Mouse (Mus musculus) lung, adult 2 months (tissue): ENCODE measurements around the gene Cacng7. TPM values are rescaled to one million over a fixed set of nuclear protein-coding genes. Genes with fewer than 3 reads are reported as not detected.

Source experiments
- DNase-seq: peaks from one replicate; pipeline ENCODE4 v3.0.0; 2022
- H3K4me1 ChIP-seq: fragments of 200-500 bp; 2 replicates; pipeline ENCODE4 v1.6.1; 2011; ENCODE audit warnings: low read length; ENCODE audit not compliant: control insufficient read depth, insufficient read depth
- H3K4me3 ChIP-seq: fragments of 200-500 bp; replicated peaks from 2 replicates; pipeline ENCODE3; 2011; ENCODE audit warnings: low read depth, mild to moderate bottlenecking, control low read depth, low read length; ENCODE audit errors: extremely low read depth
- CTCF ChIP-seq: fragments of 200-500 bp; IDR thresholded peaks from 2 replicates; pipeline ENCODE4 v1.5.1; 2011; ENCODE audit warnings: mild to moderate bottlenecking, low read length, control low read depth; ENCODE audit not compliant: insufficient read depth
- POLR2A ChIP-seq: fragments of 200-500 bp; IDR thresholded peaks from 2 replicates; pipeline ENCODE4 v1.6.1; 2011; ENCODE audit warnings: low read depth, mild to moderate bottlenecking, control low read depth, low read length, borderline replicate concordance; ENCODE audit errors: extremely low read depth
- WGBS: fragments of 180-500 bp; shearing (Covaris S2); methylation state at CpG from one replicate; pipeline ENCODE4 v1.1.7; 2018; 5-methylcytosine and 5-hydroxymethylcytosine counted together
- polyA plus RNA-seq: library from polyadenylated mRNA; depleted of rRNA; stranded (reverse); fragments of >200 nt; gene quantifications from 2 replicates; pipeline ENCODE4 v1.2.3, GENCODE M21; 2012; rRNA removed

Gene Cacng7
- 3.3 and 7.4 TPM in 2 replicates for polyA plus RNA-seq

DNA sequence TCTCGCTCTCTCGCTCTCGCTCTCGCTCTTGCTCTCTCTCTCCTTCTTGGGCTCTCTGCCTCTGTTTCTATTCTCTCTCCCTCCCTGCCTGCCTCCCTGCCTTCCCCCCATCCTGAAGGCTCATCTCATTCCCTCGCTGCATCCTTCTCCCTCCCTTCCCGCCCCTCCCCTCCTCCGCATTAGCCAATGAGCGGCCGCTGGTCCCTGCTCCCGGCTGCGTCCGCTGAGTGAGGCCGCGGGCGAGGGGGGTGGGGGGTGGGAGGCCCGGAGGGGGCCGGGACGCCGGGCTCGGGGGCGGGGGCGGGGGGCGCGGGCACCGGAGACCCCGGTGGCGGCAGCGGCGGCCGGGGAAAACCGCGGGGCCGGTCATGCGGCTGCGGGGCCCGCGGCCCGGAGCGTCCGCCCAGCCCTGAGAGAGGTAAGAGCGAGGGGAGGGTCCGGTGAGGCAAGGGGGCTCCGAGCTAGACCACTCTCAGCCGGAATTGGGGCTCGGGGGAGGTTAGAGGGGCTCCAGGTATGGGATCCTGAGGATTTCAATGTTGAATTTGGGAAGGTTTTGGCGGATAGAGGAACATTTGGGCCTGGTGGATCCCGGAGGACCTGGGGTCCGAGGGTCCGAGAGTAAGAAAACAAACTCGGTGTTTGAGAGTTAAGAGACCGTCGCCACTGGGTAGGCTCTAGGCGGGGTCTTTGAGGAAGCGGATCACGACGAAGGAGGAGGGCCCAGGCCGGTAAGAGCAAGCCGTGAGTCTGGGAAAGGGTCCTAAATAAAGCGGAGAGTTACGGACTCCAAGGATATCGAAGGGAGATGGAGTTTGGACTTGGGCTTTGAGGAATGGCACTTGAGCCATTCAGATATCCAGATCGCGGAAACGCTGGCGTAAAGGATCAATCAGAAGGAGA lies at the start of gene Cacng7:
TSS of gene Cacng7 (plus strand) at position 337 of the 903 bp plus-strand sequence.
- Histone ChIP-seq H3K4me1 (peaks cover 2% of the 10 kb centered on the region; the same call in 1 of the 2 replicates), H3K4me3 (peak within 1 kb of the TSS; percentile 19)
- no peak for DNase-seq
- no peak for TF ChIP-seq CTCF
- no peak for TF ChIP-seq POLR2A
- WGBS, result 4% methylated on average over 64 of the region's 65 CpGs

DNA sequence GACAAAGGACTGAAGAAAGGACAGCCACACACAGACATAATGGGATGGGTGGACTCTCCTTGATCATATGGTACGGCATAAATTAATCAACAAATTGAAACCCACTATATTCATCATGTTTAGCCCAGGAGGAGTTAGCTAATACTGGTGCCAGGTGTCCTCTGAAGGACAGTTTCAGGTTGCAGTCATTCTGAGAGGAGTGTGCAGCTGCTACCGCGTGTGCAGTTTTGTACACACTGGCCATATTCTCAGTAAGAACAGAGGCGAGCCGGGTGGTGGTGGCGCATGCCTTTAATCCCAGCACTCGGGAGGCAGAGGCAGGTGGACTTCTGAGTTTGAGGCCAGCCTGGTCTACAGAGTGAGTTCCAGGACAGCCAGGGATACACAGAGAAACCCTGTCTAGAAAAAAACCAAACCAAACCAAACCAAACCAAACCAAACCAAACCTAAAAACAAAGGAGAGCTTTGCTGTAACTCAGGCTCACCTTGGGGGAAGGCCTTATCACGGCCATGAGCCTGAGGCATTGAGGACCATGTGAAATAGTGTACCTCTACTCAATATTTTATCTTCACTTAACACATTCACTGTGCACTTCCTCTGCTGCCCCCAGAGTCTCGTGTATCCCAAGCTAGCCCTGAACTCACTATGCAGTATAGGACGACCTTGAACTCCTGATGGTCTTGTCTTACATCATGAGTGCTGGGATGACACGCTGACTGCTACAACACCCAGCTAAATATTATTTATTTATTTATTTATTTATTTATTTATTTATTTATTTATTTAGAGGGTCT lies 49.5 kb upstream of the Cacng7 start:
- TF ChIP-seq CTCF (no peak), POLR2A (no peak)
- Histone ChIP-seq H3K4me1 (peaks cover 9% of the 10 kb centered on the region; the same call in 1 of the 2 replicates), H3K4me3 (no peak overlapping the region)
- DNase-seq, result no peak
- WGBS, result 90% methylated on average over 11 of the region's 11 CpGs

DNA sequence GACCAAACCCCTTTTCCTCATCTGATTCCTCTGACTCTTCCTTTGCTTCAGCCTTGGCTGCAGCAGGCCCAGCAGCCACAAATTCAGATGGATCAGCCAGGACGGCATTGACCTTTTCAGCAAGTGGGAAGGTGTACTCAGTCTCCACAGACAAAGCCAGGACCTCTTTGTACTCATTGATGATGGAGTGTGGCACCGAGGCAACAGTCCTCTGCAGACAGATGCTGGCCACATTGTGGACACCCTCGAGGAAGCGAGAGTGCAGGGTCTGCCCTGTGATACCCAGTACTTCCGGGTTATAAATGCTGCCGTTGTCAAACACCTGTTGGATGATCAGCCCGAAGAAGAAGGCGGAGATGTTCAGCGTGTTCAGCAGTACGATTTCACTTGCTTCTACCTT lies 48.2 kb upstream of the Cacng7 start:
- no peak for TF ChIP-seq CTCF
- no peak for TF ChIP-seq POLR2A
- Histone ChIP-seq H3K4me1 (peaks cover 11% of the 10 kb centered on the region; the same call in 1 of the 2 replicates), H3K4me3 (no peak overlapping the region)
- no peak for DNase-seq
- 86% methylated on average over 10 of the region's 10 CpGs for WGBS

DNA sequence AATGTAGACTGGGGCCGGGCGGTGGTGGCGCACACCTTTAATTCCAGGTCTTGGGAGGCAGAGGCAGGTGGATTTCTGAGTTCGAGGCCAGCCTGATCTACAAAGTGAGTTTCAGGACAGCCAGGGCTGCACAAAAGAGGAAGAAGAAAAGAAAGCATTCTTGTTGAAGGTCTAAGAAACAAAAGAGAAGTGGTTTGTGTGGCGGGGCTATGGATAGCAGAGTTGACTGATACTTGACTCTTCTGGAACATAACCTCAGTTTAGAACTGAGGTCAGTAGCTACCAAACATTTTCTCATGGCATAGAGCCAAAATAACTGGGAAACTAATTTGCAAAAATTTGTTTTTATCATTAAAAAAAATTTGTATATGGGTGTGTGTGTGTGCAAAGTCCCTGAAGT lies 46.7 kb upstream of the Cacng7 start:
- DNase-seq, result no peak
- WGBS, result 87% methylated on average over 5 of the region's 5 CpGs
- TF ChIP-seq CTCF, result no peak
- no peak for TF ChIP-seq POLR2A
- Histone ChIP-seq H3K4me1 (peaks cover 4% of the 10 kb centered on the region; the same call in 1 of the 2 replicates), H3K4me3 (no peak overlapping the region)

DNA sequence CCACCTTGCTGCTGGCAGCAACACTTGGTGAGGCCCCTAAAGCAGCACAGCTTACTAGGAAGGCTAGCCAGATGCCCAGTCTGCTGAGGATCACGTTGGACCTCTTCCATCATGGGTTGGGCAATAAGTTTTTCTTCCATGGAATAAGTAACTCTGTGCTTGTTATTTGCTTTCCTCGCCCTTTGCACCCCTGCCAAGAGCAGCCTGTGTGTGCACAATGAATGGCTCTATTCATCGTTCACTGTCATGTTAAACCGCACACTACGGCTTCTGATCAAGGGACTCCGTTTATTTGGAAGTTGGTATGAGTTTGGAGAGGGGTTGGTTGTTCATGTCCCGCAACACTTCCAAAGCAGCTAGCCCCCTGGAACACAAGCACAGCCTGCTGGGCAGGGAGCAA lies 45.6 kb upstream of the Cacng7 start:
- no peak overlapping the region for H3K4me3 ChIP-seq
- 0 out of 2 replicates have a peak, but pooled peaks cover 4% of the 10 kb centered on the region for H3K4me1 ChIP-seq
- TF ChIP-seq CTCF, result no peak
- no peak for TF ChIP-seq POLR2A
- WGBS, result 51% methylated on average over 7 of the region's 7 CpGs
- DNase-seq, result peak; percentile 34

DNA sequence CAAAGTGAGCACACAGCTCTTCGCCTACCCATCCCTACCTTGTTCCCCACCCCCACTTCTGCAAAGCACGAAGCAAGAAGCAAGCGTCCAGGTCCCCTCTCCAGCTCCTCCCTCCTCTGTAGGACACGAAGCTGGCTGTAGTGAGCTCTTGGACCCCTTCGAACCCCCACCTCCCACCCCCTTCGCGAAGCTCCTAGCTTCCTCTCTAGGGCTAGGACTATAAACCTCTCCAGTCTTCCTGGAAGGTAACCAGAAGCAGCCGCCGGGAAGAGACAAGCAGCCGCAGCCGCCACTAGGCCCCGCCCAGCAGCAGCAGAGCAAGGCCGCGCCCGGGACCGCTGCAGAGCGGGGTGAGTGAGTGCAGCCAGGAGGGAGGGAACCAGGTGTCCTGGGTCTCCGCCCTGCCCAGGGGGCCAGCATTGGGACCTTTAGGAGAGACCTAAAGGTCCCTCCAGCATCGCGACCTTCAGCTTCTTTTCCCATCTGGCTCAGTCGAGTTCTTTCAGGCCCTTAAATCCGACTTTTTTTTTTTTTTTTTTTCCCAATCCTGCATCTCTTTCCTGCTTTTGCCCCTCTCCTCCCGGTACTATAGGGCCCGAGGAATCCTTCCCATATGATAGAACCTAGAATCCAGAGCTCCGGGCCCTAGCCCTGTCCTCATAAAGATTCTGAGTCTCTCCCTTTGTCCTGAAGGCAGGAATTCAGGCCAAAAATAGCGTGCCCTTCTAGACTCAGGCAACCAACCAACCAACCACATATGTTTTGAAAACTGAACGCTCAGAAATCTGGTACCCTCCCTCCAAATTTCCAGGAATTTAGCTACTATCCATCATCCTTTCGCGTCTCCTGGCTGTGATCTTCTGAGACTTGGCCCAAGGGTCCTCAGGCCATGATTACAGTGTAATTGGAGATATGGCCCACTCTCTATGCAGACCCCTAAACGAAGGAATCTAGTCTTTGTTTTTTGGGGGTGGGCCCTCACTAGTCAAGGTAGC lies 43.5 kb upstream of the Cacng7 start, which contains the start of the genes Myadm and Prkcg:
TSS of gene Myadm (plus strand) at position 105 of the 995 bp plus-strand sequence.
TSS of gene Prkcg (plus strand) at position 204 of the 995 bp plus-strand sequence.
- H3K4me3 ChIP-seq, result peak within 1 kb of the TSS; percentile 60
- 0 out of 2 replicates have a peak, but pooled peaks cover 4% of the 10 kb centered on the region for H3K4me1 ChIP-seq
- 2% methylated on average over 30 of the region's 30 CpGs for WGBS
- TF ChIP-seq CTCF, result no peak
- peak; percentile 51; the same call in 1 of the 2 replicates for TF ChIP-seq POLR2A
- DNase-seq, result peak; percentile 79

DNA sequence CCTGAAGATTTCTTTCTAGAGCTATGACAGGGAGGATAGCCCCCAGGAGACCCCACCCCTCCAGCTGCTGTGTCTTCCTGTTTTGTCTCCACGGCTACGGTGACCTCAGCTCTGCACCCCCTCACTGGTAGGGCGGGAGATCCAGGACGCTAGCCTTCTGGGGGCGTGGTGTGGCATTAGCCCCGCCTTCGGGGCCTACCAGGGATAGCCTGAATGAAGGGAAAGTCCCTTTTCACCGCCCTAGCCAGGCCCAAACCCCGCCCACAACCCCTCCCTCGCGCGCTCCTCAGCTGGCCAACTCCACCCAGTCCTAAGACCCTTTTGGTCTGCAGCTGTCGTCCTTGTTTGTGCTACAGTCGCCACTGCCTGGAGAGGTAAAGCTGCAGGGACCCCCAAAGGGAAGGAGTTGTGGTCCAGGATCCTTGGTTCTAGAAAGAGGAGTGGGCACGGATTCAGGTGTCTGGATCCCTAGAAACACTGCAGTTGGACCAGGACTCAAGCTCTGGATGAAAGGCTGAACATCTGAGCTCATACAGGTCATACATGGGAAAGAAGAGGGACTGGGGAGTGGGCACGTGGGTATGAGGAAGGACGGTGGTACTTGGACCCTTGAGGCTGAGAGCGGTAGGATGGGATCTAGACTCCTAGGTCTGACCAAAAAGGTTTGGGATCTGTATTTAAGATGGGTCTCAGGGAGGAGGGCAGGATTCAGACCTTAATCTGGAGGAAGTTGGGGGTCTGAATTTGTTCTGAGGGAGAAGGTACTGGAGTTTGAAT lies 42.3 kb upstream of the Cacng7 start:
- peak; percentile 96 for DNase-seq
- peak overlapping the region; percentile 89 for H3K4me3 ChIP-seq
- peaks cover 8% of the 10 kb centered on the region; the same call in 1 of the 2 replicates for H3K4me1 ChIP-seq
- TF ChIP-seq POLR2A, result peak; percentile 88; the same call in 1 of the 2 replicates
- TF ChIP-seq CTCF, result no peak
- WGBS, result 2% methylated on average over 18 of the region's 18 CpGs

DNA sequence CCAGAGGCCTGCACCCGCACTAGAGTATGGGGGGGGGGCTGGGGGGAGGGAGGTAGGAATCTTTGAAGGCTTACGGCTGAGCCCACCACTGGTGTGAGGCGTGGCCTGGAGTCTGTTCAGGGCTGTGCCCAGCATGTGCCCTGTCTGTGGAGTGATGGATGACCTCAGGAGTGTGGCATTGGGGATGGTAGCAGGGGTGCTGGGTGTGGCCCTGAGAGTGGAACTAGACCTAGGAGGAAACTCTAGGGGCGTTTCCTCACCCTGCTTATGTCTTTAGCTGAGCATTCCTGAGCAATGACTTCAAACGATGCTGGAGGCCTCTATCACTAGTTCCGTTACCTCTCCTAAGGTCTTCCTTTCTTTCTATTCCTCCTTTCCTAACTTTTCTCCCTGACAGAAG lies 41.6 kb upstream of the Cacng7 start:
- Histone ChIP-seq H3K4me1 (peaks cover 10% of the 10 kb centered on the region), H3K4me3 (peak overlapping the region; percentile 89)
- TF ChIP-seq CTCF (no peak), POLR2A (peak; percentile 63; the same call in 1 of the 2 replicates)
- 12% methylated on average over 6 of the region's 6 CpGs for WGBS
- DNase-seq, result peak; percentile 51
